Mouse (Mus musculus): Measurements from ENCODE around the gene Ffar1.

The Ffar1 gene

DNA sequence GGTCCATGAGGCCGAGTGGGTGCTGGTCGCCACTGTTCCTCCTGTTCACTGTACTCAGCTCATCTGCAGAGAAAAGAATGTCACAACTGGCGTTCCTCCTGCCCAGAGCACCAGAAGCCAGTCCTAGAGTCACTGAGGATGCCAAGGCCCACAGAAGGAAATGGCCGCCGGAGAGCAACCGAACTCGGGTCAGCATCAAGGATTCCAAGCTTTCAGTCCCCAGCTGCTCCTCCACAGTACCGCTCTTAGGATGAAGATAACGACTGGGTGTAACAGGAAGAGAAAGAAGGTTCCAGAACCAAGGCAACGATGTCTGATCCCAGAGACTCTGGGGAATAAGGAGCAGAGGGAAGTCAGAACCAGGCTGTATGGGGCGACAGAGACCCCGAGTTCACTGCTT lies at the start of gene Ffar1:
Gene Ffar1, minus strand, starts transcription at position 101 of the 400 bp plus-strand sequence.
- in situ Hi-C loops (cut with MboI; ENCODE audit: low pct_unique_long_range_greater_than_20kb in 1 of 2, low sequenced_read_pairs in 2 of 2, unreplicated experiment in 1 of 2): loop anchor here in 1 of 2 experiments (5.0 kb wide), 1 partner anchor 44 kb away; no protein-coding TSS in a partner anchor

DNA sequence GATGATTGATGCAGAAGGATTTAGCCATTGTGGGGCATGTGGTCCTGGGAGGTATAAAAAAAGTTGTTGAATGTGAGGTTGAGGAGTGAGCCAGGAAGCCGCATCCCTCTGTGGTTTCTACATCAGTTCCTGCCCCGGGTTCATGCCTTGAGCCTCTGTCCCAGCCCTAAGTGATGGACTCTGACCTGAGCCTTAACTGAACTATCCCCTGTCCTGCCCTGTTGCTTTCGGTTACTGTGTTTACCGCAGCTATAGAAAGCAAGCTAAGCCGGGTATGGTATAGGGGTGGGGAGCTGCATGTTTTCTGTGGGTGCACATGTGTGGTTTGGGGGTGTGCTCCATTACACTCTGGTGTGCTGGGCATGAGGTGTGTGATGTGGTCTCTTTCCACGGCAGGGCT lies 48.4 kb upstream of the Ffar1 start:
- in situ Hi-C loops (cut with MboI; ENCODE audit: low pct_unique_long_range_greater_than_20kb in 1 of 2, low sequenced_read_pairs in 2 of 2, unreplicated experiment in 1 of 2): no loop called here

DNA sequence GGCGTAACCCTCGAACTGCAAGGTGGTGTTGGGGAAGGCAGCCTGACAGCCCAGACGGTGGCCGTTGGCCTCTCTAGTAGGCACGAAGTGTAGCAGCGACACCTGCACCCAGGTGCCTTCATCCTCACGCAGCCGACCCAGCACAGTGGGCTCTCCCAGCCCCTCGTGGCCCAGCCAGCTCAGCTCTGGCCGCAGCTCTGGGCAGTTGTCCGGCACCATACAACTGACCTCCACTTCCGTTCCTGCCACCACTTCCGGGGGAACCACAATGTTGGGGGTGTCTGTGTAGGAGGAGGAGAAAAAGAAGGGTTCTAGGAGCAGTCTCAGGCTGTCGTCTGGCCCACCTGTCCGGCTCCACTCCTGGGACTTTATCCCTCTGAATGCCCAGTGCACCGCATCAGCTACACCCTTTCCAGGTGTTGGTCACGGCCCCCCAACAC lies 47.6 kb upstream of the Ffar1 start:
- in situ Hi-C loops (cut with MboI; ENCODE audit: low pct_unique_long_range_greater_than_20kb in 1 of 2, low sequenced_read_pairs in 2 of 2, unreplicated experiment in 1 of 2): no loop called here

DNA sequence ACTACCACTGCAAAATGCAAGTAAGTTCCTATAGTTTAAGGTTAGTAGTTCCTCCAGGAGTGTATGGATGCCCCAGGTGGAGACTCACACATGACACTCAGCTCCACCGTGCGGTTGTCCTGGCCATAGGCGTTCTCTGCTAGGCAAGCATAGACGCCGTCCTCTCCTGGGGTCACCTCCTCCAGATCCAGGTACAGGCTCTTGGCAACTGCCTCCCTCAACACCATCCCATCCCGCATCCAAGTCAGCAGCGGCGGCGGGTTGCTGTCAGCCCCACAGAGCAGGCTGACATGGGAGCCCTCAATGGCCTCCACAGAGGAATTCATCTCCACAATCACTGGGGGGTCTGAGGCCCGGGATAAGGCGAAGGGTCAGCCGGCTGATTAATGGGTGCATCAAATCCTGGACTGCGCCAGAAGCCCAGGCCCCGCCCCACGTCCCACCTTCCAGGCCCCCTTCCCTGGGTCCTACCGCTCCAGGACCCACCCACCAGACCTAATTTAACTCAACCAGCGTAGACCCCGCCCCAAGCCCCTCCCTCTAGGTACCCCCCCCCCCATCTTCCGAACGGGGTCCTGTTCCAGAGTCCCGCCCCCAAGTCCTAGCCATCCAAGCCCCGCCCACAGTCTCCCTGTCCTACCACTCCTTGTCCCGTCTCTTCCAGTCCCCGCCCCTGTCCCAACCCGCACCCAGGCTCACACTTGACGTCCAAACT lies 47.1 kb upstream of the Ffar1 start:
- in situ Hi-C loops (cut with MboI; ENCODE audit: low pct_unique_long_range_greater_than_20kb in 1 of 2, low sequenced_read_pairs in 2 of 2, unreplicated experiment in 1 of 2): no loop called here

DNA sequence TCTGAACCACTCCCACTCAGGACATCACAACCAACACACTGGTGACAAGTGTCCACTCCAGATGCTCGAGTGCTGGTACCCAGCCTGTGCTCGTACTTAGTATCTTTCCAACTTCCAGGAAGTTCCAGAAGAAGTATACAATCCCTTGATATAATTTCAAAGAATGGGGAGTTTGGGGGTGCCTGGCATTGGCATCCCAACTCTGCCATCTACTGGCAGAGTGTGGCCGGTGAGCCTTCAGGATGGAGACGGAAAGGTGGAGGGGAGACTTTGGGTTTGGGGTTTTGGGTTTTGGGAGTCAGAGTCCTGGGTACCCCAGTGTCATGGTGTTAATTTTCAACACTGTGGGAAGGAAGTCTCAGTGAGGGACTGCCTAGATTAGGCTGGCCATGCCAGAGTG lies 42.7 kb upstream of the Ffar1 start:
- in situ Hi-C loops (cut with MboI; ENCODE audit: low pct_unique_long_range_greater_than_20kb in 1 of 2, low sequenced_read_pairs in 2 of 2, unreplicated experiment in 1 of 2): no loop called here

DNA sequence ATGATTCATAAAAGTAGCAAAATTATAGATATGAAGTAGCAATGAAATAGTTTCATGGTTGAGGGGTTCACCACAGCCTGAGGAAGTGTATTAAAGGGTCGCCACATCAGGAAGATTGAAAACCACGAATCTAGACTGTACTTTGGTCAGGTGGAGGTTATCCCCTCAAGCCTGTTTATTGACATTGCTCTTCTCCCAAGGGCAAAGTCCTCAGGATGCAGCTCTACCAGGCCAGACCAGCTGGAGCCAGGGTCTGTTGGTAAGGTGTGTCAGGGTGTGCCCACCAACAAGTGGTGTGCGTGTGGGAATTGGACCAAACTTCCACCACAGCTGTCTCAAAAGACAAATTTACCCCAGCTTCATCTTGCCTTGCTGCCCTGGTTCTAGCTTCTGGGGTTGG lies 33.9 kb upstream of the Ffar1 start:
- in situ Hi-C loops (cut with MboI; ENCODE audit: low pct_unique_long_range_greater_than_20kb in 1 of 2, low sequenced_read_pairs in 2 of 2, unreplicated experiment in 1 of 2): no loop called here

DNA sequence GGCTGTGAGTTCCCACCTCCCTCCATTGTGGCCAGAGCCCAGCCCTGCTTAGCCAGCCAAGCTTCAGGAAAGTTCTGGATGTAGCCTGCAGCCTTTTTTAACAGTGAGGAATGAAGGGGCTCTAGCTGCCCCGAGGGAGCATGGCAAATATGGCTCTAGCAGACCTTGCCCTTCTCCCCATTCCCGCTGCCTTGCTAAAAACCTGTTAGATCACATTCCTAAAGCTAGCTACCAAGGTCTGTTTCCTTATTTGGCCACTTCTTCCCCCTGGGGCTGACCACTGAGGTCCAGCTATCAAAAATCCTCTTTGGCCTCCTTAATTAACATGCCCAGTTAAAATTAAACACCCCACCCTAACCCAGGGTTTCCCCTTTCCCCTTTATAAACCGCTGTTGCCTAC lies 31.2 kb upstream of the Ffar1 start:
- in situ Hi-C loops (cut with MboI; ENCODE audit: low pct_unique_long_range_greater_than_20kb in 1 of 2, low sequenced_read_pairs in 2 of 2, unreplicated experiment in 1 of 2): no loop called here

DNA sequence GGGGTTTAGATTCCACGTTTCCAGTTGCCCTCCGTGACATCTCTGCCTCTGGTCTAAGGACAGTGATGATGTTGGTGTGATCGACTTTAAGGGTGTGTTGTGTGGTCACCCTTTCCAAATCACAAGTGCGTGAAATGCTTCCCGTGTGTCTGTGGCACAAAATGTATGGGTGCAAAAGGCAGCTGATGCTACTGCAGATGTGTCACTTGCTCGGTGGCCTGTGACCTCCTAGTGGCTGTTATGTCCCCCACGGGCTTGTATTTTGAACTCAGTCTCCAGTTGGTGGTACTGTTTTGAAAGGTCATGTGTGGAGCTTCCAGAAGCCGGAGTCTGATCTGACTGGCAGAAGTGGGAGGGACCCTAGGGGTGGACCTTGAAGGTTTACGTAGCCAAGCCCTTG lies 30.4 kb upstream of the Ffar1 start:
- in situ Hi-C loops (cut with MboI; ENCODE audit: low pct_unique_long_range_greater_than_20kb in 1 of 2, low sequenced_read_pairs in 2 of 2, unreplicated experiment in 1 of 2): no loop called here

DNA sequence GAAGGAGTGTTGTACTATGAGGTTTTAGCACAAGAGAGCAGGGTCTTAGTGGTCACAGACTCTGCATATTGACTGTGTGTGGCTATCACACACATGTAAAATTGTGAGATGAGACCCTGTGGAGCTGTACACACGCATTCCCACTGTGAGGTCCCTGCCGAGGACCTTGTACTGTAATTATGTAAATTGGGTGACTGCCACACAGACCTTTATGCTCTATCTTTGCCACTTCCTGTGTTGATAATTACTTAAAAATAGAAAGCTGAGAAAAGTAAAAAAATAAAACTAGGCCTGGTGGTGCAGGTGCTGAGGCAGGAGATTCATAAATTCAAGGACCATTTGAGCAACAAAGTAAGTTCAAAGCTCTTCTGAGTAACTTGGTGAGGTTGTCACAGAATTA lies 29.3 kb upstream of the Ffar1 start:
- in situ Hi-C loops (cut with MboI; ENCODE audit: low pct_unique_long_range_greater_than_20kb in 1 of 2, low sequenced_read_pairs in 2 of 2, unreplicated experiment in 1 of 2): no loop called here

DNA sequence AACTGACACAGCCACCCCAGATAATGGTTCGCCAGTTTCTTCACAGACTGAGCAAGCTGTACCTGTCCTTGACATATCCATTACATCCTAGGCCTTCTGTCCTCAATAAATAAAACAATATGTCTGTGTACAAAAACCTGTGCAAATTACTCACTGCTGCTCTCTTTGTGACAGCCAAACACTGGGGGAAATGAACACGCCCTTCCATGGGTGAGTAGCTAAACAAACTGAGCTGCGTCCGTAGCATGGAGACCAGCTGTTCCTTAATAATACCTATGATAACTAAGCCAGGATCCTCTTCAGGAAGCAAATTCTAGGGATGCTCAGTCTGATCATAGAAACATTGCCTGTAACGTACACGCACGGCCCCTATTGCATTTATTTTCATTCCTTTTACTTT lies 27.4 kb upstream of the Ffar1 start:
- in situ Hi-C loops (cut with MboI; ENCODE audit: low pct_unique_long_range_greater_than_20kb in 1 of 2, low sequenced_read_pairs in 2 of 2, unreplicated experiment in 1 of 2): no loop called here

DNA sequence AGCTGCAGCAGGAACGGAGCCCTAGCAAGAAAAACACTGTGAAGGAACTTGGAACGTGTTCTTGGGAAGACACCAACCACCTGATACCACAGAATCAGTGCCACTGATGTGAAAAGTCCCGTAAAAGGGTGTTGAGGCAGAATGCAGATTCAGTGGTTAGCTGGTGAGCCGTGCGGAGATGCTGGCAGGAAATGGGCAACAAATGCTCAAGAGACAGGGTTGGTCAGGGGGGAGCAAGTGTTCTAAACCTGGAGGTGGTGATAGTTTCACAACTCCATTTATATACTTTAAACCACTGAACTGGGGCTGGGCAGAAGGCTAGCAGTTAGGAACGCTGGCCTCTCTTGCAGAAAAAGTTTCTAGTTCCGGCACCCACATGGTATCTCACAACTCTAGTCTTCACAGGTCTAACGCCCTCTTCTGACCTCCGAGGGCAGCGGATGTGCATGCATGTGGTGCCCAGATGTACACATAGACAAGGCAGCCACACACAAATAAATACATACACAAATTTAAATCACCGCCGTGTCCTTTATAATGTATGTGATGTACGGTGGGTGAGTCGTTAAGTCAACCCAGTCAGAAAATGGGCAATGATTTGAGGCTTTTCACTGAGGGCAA lies 26.3 kb upstream of the Ffar1 start:
- in situ Hi-C loops (cut with MboI; ENCODE audit: low pct_unique_long_range_greater_than_20kb in 1 of 2, low sequenced_read_pairs in 2 of 2, unreplicated experiment in 1 of 2): no loop called here

DNA sequence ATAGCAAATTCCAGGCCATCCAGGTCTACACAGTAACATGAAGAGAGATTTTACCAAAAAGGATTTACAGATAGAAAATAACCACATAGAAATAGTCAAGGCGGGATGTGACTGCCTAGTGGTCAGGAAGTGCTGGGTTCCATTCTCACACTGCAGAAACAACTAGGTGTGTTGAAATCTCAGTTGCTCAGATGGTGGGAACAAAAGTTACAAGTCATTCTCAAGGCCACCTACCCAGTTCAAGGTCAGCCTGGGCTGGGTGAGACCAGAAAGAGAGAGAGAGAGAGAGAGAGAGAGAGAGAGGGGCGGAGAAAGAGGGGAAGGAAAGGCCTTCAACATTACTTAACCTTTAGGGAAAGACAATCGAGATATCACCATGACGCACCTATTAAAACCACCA lies 25.5 kb upstream of the Ffar1 start:
- in situ Hi-C loops (cut with MboI; ENCODE audit: low pct_unique_long_range_greater_than_20kb in 1 of 2, low sequenced_read_pairs in 2 of 2, unreplicated experiment in 1 of 2): no loop called here

DNA sequence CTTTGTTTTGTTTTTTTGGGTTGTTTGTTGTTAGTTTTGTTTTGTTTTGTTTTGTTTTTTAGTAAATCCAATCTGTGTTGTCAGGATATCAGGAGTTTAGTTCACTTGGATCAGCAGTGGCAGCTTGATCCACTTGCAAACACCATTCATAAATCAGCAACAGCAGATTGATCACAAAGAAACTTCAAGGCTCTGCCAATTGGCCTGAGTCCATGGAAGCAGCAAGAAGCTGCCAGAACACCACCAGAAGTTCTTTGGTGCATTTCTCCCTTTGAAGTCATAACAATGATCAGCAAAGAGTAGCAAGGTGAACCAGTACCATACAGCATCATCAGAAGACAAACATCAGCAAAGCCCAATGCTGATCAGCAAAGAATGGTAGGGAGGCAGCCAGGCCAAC lies 22.7 kb upstream of the Ffar1 start:
- in situ Hi-C loops (cut with MboI; ENCODE audit: low pct_unique_long_range_greater_than_20kb in 1 of 2, low sequenced_read_pairs in 2 of 2, unreplicated experiment in 1 of 2): no loop called here

DNA sequence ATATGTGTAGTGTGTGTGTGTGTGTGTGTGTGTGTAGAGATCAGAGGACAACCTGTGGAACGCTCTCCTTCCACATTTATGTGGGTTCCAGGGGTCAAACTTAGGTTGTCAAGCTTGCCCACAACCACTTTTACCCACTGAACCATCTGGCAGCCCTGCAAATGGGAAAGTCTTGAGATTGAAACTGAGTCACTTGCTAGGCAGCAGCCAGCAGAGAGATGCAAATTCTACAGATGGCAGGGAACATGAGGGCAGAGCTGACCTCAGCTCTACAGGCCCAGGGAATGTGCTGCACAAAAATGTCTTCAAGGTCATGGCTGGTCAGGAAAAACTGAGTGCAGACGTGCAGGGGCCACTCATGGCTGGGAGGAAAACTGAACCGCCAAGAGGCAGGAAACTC lies 20.0 kb upstream of the Ffar1 start:
- in situ Hi-C loops (cut with MboI; ENCODE audit: low pct_unique_long_range_greater_than_20kb in 1 of 2, low sequenced_read_pairs in 2 of 2, unreplicated experiment in 1 of 2): no loop called here

DNA sequence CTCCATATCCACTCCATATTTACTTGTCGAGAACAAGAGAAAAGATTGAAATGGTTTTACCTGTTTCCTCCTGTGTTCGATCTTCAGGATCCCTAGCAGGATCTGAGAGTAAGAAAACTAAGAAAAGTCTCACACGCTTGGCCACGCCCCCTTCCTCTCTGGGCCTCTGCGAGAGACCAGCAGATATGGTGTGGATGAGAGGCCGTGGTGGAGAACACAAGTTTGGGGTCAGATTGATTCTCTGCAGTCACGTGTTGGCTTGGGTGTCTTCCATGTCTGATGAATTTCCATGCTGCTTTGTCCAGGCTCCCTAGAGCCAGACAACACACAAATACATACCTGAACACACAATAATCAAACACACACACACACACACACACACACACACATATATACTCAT lies 18.8 kb upstream of the Ffar1 start, which contains the start of gene Cd22:
Gene Cd22, minus strand, starts transcription at position 167 of the 400 bp plus-strand sequence.
- in situ Hi-C loops (cut with MboI; ENCODE audit: low pct_unique_long_range_greater_than_20kb in 1 of 2, low sequenced_read_pairs in 2 of 2, unreplicated experiment in 1 of 2): no loop called here

DNA sequence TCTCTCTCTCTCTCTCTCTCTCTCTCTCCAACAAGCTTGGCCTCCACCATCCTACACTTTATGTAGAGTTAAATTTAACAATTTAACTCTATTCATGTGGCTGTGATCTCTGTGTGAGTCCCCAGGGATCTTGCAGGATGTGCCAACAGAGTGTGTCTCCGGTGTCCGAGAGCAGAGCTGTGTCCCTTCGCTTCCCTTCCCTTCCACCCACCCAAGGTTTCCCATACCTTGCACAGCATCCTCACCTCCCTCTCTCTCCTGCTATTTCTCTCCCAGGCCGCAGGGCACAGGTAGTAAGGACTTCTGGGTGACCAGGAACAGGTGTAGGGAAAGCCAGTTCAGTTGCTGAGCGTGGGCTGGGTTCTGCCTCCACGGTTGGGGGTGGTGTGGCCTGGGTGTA lies 17.6 kb upstream of the Ffar1 start:
- in situ Hi-C loops (cut with MboI; ENCODE audit: low pct_unique_long_range_greater_than_20kb in 1 of 2, low sequenced_read_pairs in 2 of 2, unreplicated experiment in 1 of 2): no loop called here

DNA sequence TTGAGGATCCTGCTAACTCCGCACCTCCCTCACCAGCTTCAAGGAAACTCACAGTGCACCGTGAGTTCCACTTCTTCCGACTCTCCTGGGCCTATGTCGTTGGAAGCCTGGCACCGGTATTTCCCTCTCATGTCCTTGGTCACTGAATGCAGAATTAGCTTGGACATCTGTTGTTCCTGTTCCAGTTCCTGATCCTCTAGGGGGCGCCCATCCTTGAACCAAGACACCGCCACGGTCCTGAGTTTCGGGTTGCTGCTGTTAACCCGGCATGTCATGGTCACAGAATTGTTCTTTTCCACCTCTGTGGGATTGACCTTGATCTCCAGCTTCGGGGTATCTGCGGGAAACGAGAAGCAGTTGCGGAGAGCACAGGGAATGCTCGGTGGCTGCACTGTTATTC lies 11.7 kb upstream of the Ffar1 start:
- in situ Hi-C loops (cut with MboI; ENCODE audit: low pct_unique_long_range_greater_than_20kb in 1 of 2, low sequenced_read_pairs in 2 of 2, unreplicated experiment in 1 of 2): loop anchor here in 1 of 2 experiments (5.0 kb wide), 1 partner anchor 99 kb away; the partner anchor contains the start of genes Fam187b and Lsr

DNA sequence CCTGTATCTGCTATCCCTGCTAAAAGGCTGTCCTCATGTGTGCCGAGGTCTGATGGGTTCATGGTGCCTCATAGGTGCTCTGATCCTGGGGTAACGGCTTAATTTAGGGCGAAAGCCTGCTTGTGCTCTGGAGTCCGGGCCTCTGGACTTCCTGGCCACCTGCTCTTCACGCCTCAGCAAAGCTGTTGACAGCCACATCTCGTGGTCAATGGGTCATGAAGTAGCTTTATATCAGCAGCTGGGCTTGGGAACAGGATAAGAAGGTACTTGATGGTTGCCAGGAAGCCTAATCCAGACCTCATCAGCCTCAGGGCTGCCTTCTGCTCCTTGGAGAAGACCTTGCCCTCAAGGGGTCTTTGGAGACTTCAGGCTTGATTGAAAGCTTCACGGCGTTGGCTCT lies 2.0 kb upstream of the Ffar1 start:
- in situ Hi-C loops (cut with MboI; ENCODE audit: low pct_unique_long_range_greater_than_20kb in 1 of 2, low sequenced_read_pairs in 2 of 2, unreplicated experiment in 1 of 2): loop anchor here in 1 of 2 experiments (5.0 kb wide), 1 partner anchor 46 kb away; no protein-coding TSS in a partner anchor

DNA sequence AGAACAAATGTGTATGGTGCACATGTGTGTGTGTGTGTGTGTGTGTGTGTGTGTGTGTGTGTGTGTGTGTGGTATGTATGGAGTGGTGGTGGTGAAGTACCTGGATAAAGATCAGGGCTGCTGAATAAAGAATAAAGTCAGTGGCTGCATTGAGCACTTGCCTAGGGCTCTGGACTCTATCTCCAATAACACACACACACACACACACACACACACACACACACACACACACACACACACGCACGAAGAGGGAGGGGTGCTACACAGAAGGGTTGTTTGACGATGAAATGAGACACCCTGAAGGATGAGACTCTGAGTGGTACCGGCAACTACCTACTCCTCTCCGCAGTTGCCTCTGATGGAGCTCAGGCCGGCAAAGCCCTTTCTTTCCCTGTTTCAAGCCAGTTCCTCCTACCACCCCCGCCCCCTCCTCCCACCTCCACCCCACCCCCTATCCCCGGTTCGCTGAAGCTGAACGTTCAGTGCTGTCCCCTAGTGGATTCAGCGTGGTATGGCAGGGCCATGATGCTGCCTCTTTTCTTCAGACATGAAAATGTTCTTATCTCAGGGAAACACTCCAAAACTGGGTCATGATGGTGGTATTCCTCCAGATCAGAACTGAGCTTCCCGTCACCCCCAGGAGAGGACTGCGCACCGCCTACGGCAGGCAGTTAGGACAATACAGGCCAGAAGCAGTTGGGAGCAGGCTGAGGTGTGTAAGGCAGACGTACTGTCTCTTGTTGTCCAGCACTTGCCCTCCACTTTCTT lies 1.5 kb downstream of the Ffar1 start:
- in situ Hi-C loops (cut with MboI; ENCODE audit: low pct_unique_long_range_greater_than_20kb in 1 of 2, low sequenced_read_pairs in 2 of 2, unreplicated experiment in 1 of 2): loop anchor here in 1 of 2 experiments (5.0 kb wide), 1 partner anchor 43 kb away; no protein-coding TSS in a partner anchor

All from mouse embryonic stem cell (cell line).